Mouse (Mus musculus) hindbrain, embryonic 13.5 days (tissue): ENCODE data around the gene Camta2. TPM values are rescaled to one million over a fixed set of nuclear protein-coding genes. Genes with fewer than 3 reads are reported as not detected.

Experiments
- microRNA-seq: library from miRNA; unstranded; fragments of <30 nt; microRNA quantifications from one replicate; pipeline ENCODE4, GENCODE M21; 2016
- polyA plus RNA-seq: library from polyadenylated mRNA; unstranded; fragments of >200 nt; fragmentation: Nextera tagmentation; extraction: Ambion mirVana; gene quantifications from 2 replicates; pipeline ENCODE4 v1.2.1, GENCODE M21; 2015

Camta2 gene
- polyA plus RNA-seq, 1 experiment from 2014 or later = 15.3 TPM

Small RNA genes within 50 kb of the gene (microRNA-seq; reads per million reads assigned to microRNA genes)
- not detected for gene Mir6925

Other genes with a start within 250 kb of the Camta2 start
- 43.2 and 45.5 TPM in 2 replicates for gene Med11, start 236.2 kb downstream of the Camta2 start, polyA plus RNA-seq
- gene Zmynd15, start 228.7 kb downstream of the Camta2 start, polyA plus RNA-seq = 0.45 and 0.98 TPM in 2 replicates
- 4.6 and 6.7 TPM in 2 replicates for gene Cxcl16, start 228.1 kb downstream of the Camta2 start, polyA plus RNA-seq
- gene Tm4sf5, start 182.9 kb downstream of the Camta2 start, polyA plus RNA-seq = 0.83 and 2.3 TPM in 2 replicates
- gene Vmo1, start 173.5 kb downstream of the Camta2 start, polyA plus RNA-seq = 0.31 TPM in 1 of 2 replicates, not detected in the other
- 0.25 and 0.29 TPM in 2 replicates for gene Gltpd2, start 168.9 kb downstream of the Camta2 start, polyA plus RNA-seq
- gene Psmb6, start 162.7 kb downstream of the Camta2 start, polyA plus RNA-seq = 802 and 803 TPM in 2 replicates
- gene Gm40193, start 155.2 kb downstream of the Camta2 start, polyA plus RNA-seq = not detected in 2 replicates
- gene Pld2, start 148.0 kb downstream of the Camta2 start, polyA plus RNA-seq = 9.0 and 10.1 TPM in 2 replicates
- 14.2 and 15.3 TPM in 2 replicates for gene Mink1, start 125.2 kb downstream of the Camta2 start, polyA plus RNA-seq
- not detected in 2 replicates for gene 4930544D05Rik, start 72.3 kb downstream of the Camta2 start, polyA plus RNA-seq
- not detected in 2 replicates for gene Chrne, start 68.9 kb downstream of the Camta2 start, polyA plus RNA-seq
- 0.16 and 0.21 TPM in 2 replicates for gene Gp1ba, start 49.0 kb downstream of the Camta2 start, polyA plus RNA-seq
- gene Rnf167, start 40.9 kb downstream of the Camta2 start, polyA plus RNA-seq = 109 TPM in 2 replicates
- 159 and 173 TPM in 2 replicates for gene Slc25a11, start 40.6 kb downstream of the Camta2 start, polyA plus RNA-seq
- gene Pfn1, start 33.5 kb downstream of the Camta2 start, polyA plus RNA-seq = 851 and 865 TPM in 2 replicates
- 7.1 and 9.2 TPM in 2 replicates for gene Eno3, start 30.9 kb downstream of the Camta2 start, polyA plus RNA-seq
- 162 and 169 TPM in 2 replicates for gene Spag7, start 18.7 kb downstream of the Camta2 start, polyA plus RNA-seq
- gene Inca1, start 12.1 kb upstream of the Camta2 start, polyA plus RNA-seq = 1.6 TPM in 2 replicates
- 1.5 and 1.7 TPM in 2 replicates for gene Kif1c, start 12.4 kb upstream of the Camta2 start, polyA plus RNA-seq
- gene Zfp3, start 76.1 kb upstream of the Camta2 start, polyA plus RNA-seq = 14.2 and 15.0 TPM in 2 replicates
- 0.30 TPM in 1 of 2 replicates, not detected in the other for gene Scimp, start 124.5 kb upstream of the Camta2 start, polyA plus RNA-seq
- 83.1 and 87.5 TPM in 2 replicates for gene Rabep1, start 156.7 kb upstream of the Camta2 start, polyA plus RNA-seq